Mouse (Mus musculus) retina, postnatal 1 day (tissue): ENCODE data around the gene Prph.
A peak's percentile ranks its signal among the peaks of the same experiment; 100 is the strongest.

ENCODE experiments used
- DNase-seq: peaks from one replicate; pipeline ENCODE4 v3.0.0-alpha.2; 2012

Prph gene

GRCm38 (mm10) chr15:99055040-99055439 lies at the start of gene Prph:
TSS of gene Prph (plus strand) at chr15:99055174.
- DNase-seq: peak; percentile 35

GRCm38 (mm10) chr15:99008801-99009241 lies 46.2 kb upstream of the Prph start:
- no peak for DNase-seq

- DNase-seq: no peak
These were observed 44.1 kb upstream of the Prph start for GRCm38 (mm10) chr15:99010896-99011295.

GRCm38 (mm10) chr15:99011946-99012345 lies 43.0 kb upstream of the Prph start:
- DNase-seq: no peak

- DNase-seq: no peak
These were observed 40.4 kb upstream of the Prph start for GRCm38 (mm10) chr15:99014496-99015030.

GRCm38 (mm10) chr15:99017355-99017761 lies 37.6 kb upstream of the Prph start:
- DNase-seq: no peak

- DNase-seq: no peak
These were observed 37.0 kb upstream of the Prph start for GRCm38 (mm10) chr15:99017986-99018385.

GRCm38 (mm10) chr15:99018630-99019029 lies 36.3 kb upstream of the Prph start:
- DNase-seq: no peak

GRCm38 (mm10) chr15:99019436-99019835 lies 35.5 kb upstream of the Prph start:
- DNase-seq: no peak

GRCm38 (mm10) chr15:99020171-99020570 lies 34.8 kb upstream of the Prph start:
- no peak for DNase-seq

GRCm38 (mm10) chr15:99021255-99021654 lies 33.7 kb upstream of the Prph start:
- no peak for DNase-seq

GRCm38 (mm10) chr15:99024668-99025314 lies 30.2 kb upstream of the Prph start:
- DNase-seq: peak; percentile 89

- DNase-seq: no peak
These were observed 29.6 kb upstream of the Prph start for GRCm38 (mm10) chr15:99025414-99025813.

- DNase-seq: peak; percentile 73
These were observed 28.7 kb upstream of the Prph start for GRCm38 (mm10) chr15:99026259-99026658.

- DNase-seq: no peak
These were observed 27.9 kb upstream of the Prph start for GRCm38 (mm10) chr15:99027116-99027515.

GRCm38 (mm10) chr15:99028874-99029458 lies 26.0 kb upstream of the Prph start:
- peak; percentile 34 for DNase-seq

- DNase-seq: peak; percentile 92
These were observed 25.1 kb upstream of the Prph start, which contains the start of gene Tuba1c for GRCm38 (mm10) chr15:99029619-99030584. TSS of gene Tuba1c (plus strand) at chr15:99029891.

- DNase-seq: no peak
These were observed 24.2 kb upstream of the Prph start for GRCm38 (mm10) chr15:99030585-99031387.

- no peak for DNase-seq
These were observed 23.6 kb upstream of the Prph start for GRCm38 (mm10) chr15:99031388-99031675.

- DNase-seq: no peak
These were observed 22.8 kb upstream of the Prph start for GRCm38 (mm10) chr15:99032041-99032725.

GRCm38 (mm10) chr15:99032726-99033250 lies 22.2 kb upstream of the Prph start:
- DNase-seq: no peak
